Mouse (Mus musculus): ENCODE data around the gene Nfkb2.

DNA sequence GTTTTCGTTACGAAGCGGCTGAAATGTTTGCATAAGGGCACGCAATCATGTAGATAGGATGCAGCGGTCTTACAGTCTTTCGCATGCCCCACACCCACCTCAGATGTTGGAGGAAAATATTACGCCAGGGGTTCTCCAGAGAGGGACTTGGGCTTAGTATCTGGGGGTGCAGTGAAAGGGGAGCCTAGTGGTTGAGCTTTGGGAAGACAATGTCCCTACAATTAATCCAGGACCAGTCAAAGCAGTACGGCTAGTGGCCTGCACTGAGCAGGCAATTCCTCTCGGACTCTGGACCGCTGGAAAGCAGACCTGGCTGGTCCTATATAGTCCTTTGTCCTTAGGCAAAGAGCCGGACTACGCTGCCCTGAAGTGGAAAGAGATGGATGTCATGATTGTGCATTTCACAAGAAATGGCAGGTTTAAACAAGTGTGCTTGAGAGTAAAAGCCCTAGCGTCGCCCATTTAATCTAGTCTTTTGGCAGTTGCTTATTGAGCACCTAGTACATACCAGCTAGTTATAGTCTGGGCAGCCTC, 23.5 kb downstream of the Nfkb2 start:
- no peak for TF ChIP-seq CTCF (IDR thresholded peaks at IDR 0.05; ENCODE audit: control insufficient read depth, insufficient read depth, low read length)
- TF ChIP-seq POLR2A (IDR thresholded peaks at IDR 0.05; ENCODE audit: borderline replicate concordance, control insufficient read depth, low read depth, low read length) = no peak
